ENCODE assay signal across 15 mouse cellular contexts in genomic region chr3:133097936-133098335, GRCm38 (mm10).
"Had no signal": no experiment of that assay in that cellular context is flagged by ENCODE, and none has a peak within 500 bp of the region (broad histone marks: within the 10 kb centered on the region; RNA-seq: fewer than 3 reads in every experiment).

No protein-coding gene starts in this region.

- DNase-seq: kidney, adult 11 months; kidney, adult 9 months; kidney, postnatal 36 days; layer of hippocampus, adult 9-11 months; layer of hippocampus, postnatal 36 days; retina, postnatal 1 day; right cerebral cortex, postnatal 4 days; spleen, adult 18-20 months; thymus, adult 18-20 months; thymus, postnatal 36 days had no signal

- H3K4me2 ChIP-seq: limb, embryonic 12.5 days; neural tube, embryonic 13.5 days had no signal

- H3K27ac ChIP-seq: kidney, postnatal 0 days; limb, embryonic 12.5 days; midbrain, embryonic 10.5 days; neural tube, embryonic 13.5 days had no signal

- ATAC-seq: midbrain, embryonic 16.5 days had no signal

- H3K9ac ChIP-seq: limb, embryonic 12.5 days; neural tube, embryonic 13.5 days had no signal

- H3K9me3 ChIP-seq: limb, embryonic 12.5 days; midbrain, embryonic 10.5 days; neural tube, embryonic 13.5 days had no signal

- H3K4me3 ChIP-seq: limb, embryonic 12.5 days; midbrain, embryonic 10.5 days; neural tube, embryonic 13.5 days had no signal

- H3K27me3 ChIP-seq: limb, embryonic 12.5 days; neural tube, embryonic 13.5 days had no signal
